Mouse (Mus musculus) MEL (cell line): ENCODE results near the gene Cbfa2t2. TPM values are rescaled to one million over a fixed set of nuclear protein-coding genes. Genes with fewer than 3 reads are reported as not detected.

Experiments
- DNase-seq: peaks from one replicate; pipeline ENCODE4 v3.0.0; 2011; ENCODE audit warnings: low read depth, low spot score
- H3K27ac ChIP-seq: 2 replicates; pipeline ENCODE4 v1.5.1; 2012; ENCODE audit warnings: low read depth, mild to moderate bottlenecking, control low read depth, low read length, moderate library complexity; ENCODE audit not compliant: control insufficient read depth
- H3K27me3 ChIP-seq, 2 experiments: fragments of 150-350 bp in 1 of 2; sonication (generic) in 1 of 2; 2 replicates each; pipeline ENCODE4 v1.6.1; 2012; ENCODE audit warnings: low read length in 2 of 2, mild to moderate bottlenecking in 2 of 2, improper control_type of control experiment in 1 of 2, moderate library complexity in 1 of 2; ENCODE audit not compliant: insufficient read depth in 2 of 2, control insufficient read depth in 1 of 2
- H3K36me3 ChIP-seq, 2 experiments: 2 replicates each; pipeline ENCODE4 v1.6.1; 2012 to 2014; ENCODE audit warnings: low read length in 2 of 2, improper control_type of control experiment in 1 of 2, inconsistent platforms in 1 of 2, mild to moderate bottlenecking in 1 of 2; ENCODE audit not compliant: insufficient read depth in 2 of 2, control insufficient read depth in 1 of 2
- H3K4me1 ChIP-seq, 2 experiments: fragments of 150-350 bp in 1 of 2; sonication (generic) in 1 of 2; 2 replicates each; pipeline ENCODE4 v1.6.1; 2012; ENCODE audit warnings: low read length in 2 of 2, improper control_type of control experiment in 1 of 2, mild to moderate bottlenecking in 1 of 2; ENCODE audit not compliant: insufficient read depth in 2 of 2, control insufficient read depth in 1 of 2
- H3K4me3 ChIP-seq, 2 experiments: fragments of 150-350 bp in 1 of 2; sonication (generic) in 1 of 2; 2 replicates each; pipeline ENCODE4 v1.5.1; 2012; ENCODE audit warnings: low read depth in 2 of 2, low read length in 2 of 2, mild to moderate bottlenecking in 2 of 2, moderate library complexity in 2 of 2, control low read depth in 1 of 2, improper control_type of control experiment in 1 of 2; ENCODE audit not compliant: control insufficient read depth in 1 of 2, insufficient read depth in 1 of 2
- H3K79me2 ChIP-seq: 2 replicates; pipeline ENCODE4 v1.6.1; 2012; ENCODE audit warnings: mild to moderate bottlenecking, low read length, moderate library complexity; ENCODE audit not compliant: control insufficient read depth, poor library complexity, insufficient read depth
- H3K9ac ChIP-seq: 2 replicates; pipeline ENCODE4 v1.6.1; 2012; ENCODE audit warnings: low read depth, mild to moderate bottlenecking, control low read depth, low read length, moderate library complexity; ENCODE audit not compliant: control insufficient read depth, poor library complexity, severe bottlenecking
- H3K9me3 ChIP-seq: fragments of 150-350 bp; sonication (generic); replicated peaks from 2 replicates; pipeline ENCODE4 v1.6.1; 2012; ENCODE audit warnings: mild to moderate bottlenecking, low read length, improper control_type of control experiment, moderate library complexity; ENCODE audit not compliant: insufficient read depth
- BHLHE40 ChIP-seq: IDR thresholded peaks from 2 replicates; pipeline ENCODE4 v1.6.1; 2012; ENCODE audit warnings: low read depth, mild to moderate bottlenecking, inconsistent platforms, low read length, improper control_type of control experiment, borderline replicate concordance
- CTCF ChIP-seq, 3 experiments: IDR thresholded peaks in 2 of 3; conservative IDR thresholded peaks in 1 of 3; 2 replicates each; pipeline ENCODE4 v1.5.1; 2011 to 2012; ENCODE audit warnings: low read length in 3 of 3, low read depth in 2 of 3, mild to moderate bottlenecking in 2 of 3, improper control_type of control experiment in 1 of 3, inconsistent platforms in 1 of 3, mixed read lengths in 1 of 3, moderate library complexity in 1 of 3; ENCODE audit not compliant: control insufficient read depth in 1 of 3, insufficient read depth in 1 of 3, poor library complexity in 1 of 3, severe bottlenecking in 1 of 3
- ELF1 ChIP-seq: IDR thresholded peaks from 2 replicates; pipeline ENCODE4 v1.6.1; 2014; ENCODE audit warnings: low read depth, mild to moderate bottlenecking, inconsistent platforms, low read length, improper control_type of control experiment, moderate library complexity
- HCFC1 ChIP-seq: IDR thresholded peaks from 2 replicates; pipeline ENCODE4 v1.6.1; 2012; ENCODE audit warnings: low read depth, mild to moderate bottlenecking, inconsistent platforms, low read length, improper control_type of control experiment, moderate library complexity
- JUND ChIP-seq: IDR thresholded peaks from 2 replicates; pipeline ENCODE4 v1.6.1; 2011; ENCODE audit warnings: low read depth, mild to moderate bottlenecking, improper control_type of control experiment, low read length
- MAFK ChIP-seq: IDR thresholded peaks from 2 replicates; pipeline ENCODE4 v1.6.1; 2011; ENCODE audit warnings: low read depth, mild to moderate bottlenecking, low read length, improper control_type of control experiment, borderline replicate concordance
- MAX ChIP-seq: IDR thresholded peaks from 2 replicates; pipeline ENCODE4 v1.6.1; 2011; ENCODE audit warnings: low read length, improper control_type of control experiment
- MAZ ChIP-seq: IDR thresholded peaks from 2 replicates; pipeline ENCODE4 v1.6.1; 2012; ENCODE audit warnings: low read depth, mild to moderate bottlenecking, inconsistent platforms, low read length, improper control_type of control experiment
- MEF2A ChIP-seq: IDR thresholded peaks from 2 replicates; pipeline ENCODE4 v1.6.1; 2014; ENCODE audit warnings: low read depth, mild to moderate bottlenecking, inconsistent platforms, low read length, improper control_type of control experiment; ENCODE audit not compliant: poor library complexity, insufficient replicate concordance, severe bottlenecking; ENCODE audit errors: extremely low read depth
- MXI1 ChIP-seq: IDR thresholded peaks from 2 replicates; pipeline ENCODE4 v1.6.1; 2011; ENCODE audit warnings: mild to moderate bottlenecking, low read depth, low read length, improper control_type of control experiment
- MYC ChIP-seq: IDR thresholded peaks from 2 replicates; pipeline ENCODE4 v1.6.1; 2011; ENCODE audit warnings: low read depth, mild to moderate bottlenecking, low read length, improper control_type of control experiment, moderate library complexity
- NELFE ChIP-seq: IDR thresholded peaks from 2 replicates; pipeline ENCODE4 v1.6.1; 2011; ENCODE audit warnings: low read depth, low read length, improper control_type of control experiment
- POLR2AphosphoS5 ChIP-seq: IDR thresholded peaks from 2 replicates; pipeline ENCODE4 v1.6.1; 2012; ENCODE audit warnings: low read depth, borderline replicate concordance, mild to moderate bottlenecking, inconsistent platforms, low read length, moderate library complexity, mixed read lengths
- RAD21 ChIP-seq: IDR thresholded peaks from 2 replicates; pipeline ENCODE4 v1.6.1; 2011; ENCODE audit warnings: mild to moderate bottlenecking, low read depth, low read length, improper control_type of control experiment
- RCOR1 ChIP-seq: IDR thresholded peaks from 2 replicates; pipeline ENCODE4 v1.6.1; 2012; ENCODE audit warnings: low read depth, mild to moderate bottlenecking, inconsistent platforms, low read length, improper control_type of control experiment
- TBP ChIP-seq: IDR thresholded peaks from 2 replicates; pipeline ENCODE4 v1.8.0; 2011; ENCODE audit warnings: low read depth, low read length, improper control_type of control experiment
- UBTF ChIP-seq: IDR thresholded peaks from 2 replicates; pipeline ENCODE4 v1.6.1; 2012; ENCODE audit warnings: low read depth, mild to moderate bottlenecking, inconsistent platforms, low read length, improper control_type of control experiment, moderate library complexity, borderline replicate concordance; ENCODE audit not compliant: insufficient read depth
- USF2 ChIP-seq, 2 experiments: IDR thresholded peaks; 2 replicates each; pipeline ENCODE4 v1.6.1; 2011 to 2012; ENCODE audit warnings: improper control_type of control experiment in 2 of 2, low read length in 2 of 2, borderline replicate concordance in 1 of 2, inconsistent platforms in 1 of 2, low read depth in 1 of 2, mild to moderate bottlenecking in 1 of 2; ENCODE audit not compliant: insufficient read depth in 1 of 2
- ZKSCAN1 ChIP-seq: IDR thresholded peaks from 2 replicates; pipeline ENCODE4 v1.6.1; 2012; ENCODE audit warnings: low read depth, mild to moderate bottlenecking, inconsistent platforms, low read length, improper control_type of control experiment, moderate library complexity
- ZMIZ1 ChIP-seq: IDR thresholded peaks from 2 replicates; pipeline ENCODE4 v1.6.1; 2012; ENCODE audit warnings: low read depth, mild to moderate bottlenecking, inconsistent platforms, low read length, improper control_type of control experiment, moderate library complexity
- polyA plus RNA-seq, 2 experiments: library from polyadenylated mRNA; stranded (reverse) in 1 of 2; unstranded in 1 of 2; fragments of >175 nt in 1 of 2; fragments of >200 nt in 1 of 2; gene quantifications; 2 replicates each; pipeline versions ENCODE4 v1.2.1 to v1.2.4; 2012; ENCODE audit warnings: low replicate concordance in 2 of 2, low read depth in 1 of 2; ENCODE audit not compliant: insufficient read length in 2 of 2, insufficient read depth in 1 of 2, missing spikeins in 1 of 2
- total RNA-seq: library from RNA; depleted of rRNA; stranded (reverse); fragments of 300-350 nt; gene quantifications from 2 replicates; pipeline ENCODE4 v1.2.3, GENCODE M21; 2012

The Cbfa2t2 gene
- total and polyA plus RNA-seq, 3 experiments: 5.9 to 23.1 TPM; not detected in 1

DNA sequence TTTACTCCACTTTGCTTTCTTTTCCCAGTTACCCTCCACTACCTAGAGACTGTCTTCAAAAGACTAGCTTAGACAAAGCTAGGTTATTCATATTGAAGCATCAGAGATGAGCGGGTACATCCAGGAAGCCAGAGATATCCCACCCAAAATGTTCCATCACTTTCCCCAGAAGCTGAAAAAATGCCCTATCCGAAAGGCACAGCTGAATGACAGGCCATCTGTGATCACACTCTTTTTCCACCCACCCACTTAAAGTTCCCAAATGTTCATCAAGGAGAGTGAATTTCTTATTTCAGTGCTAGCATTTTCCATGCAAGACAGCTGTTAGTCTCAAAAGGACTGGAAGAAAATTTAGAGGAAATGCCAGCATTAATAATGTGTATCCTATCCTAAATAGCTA is 89.0 kb downstream of the Cbfa2t2 start:
- Histone ChIP-seq H3K36me3 (peaks cover 2 to 19% of the 10 kb centered on the region in 2 experiments), H3K9me3 (no peaks in the 10 kb centered on the region), H3K79me2 (no peaks in the 10 kb centered on the region), H3K27me3 (no peaks in the 10 kb centered on the region), H3K27ac (no peak overlapping the region), H3K4me1 (peaks cover 4 to 14% of the 10 kb centered on the region in 2 experiments), H3K9ac (no peak overlapping the region), H3K4me3 (no peak overlapping the region)
- DNase-seq: no peak
- TF ChIP-seq MXI1 (no peak), UBTF (no peak)

- peaks cover 10 to 15% of the 10 kb centered on the region in 2 experiments for H3K36me3 ChIP-seq
- TF ChIP-seq RCOR1 (no peak), MXI1 (no peak), POLR2AphosphoS5 (no peak), BHLHE40 (no peak), RAD21 (no peak), MAZ (no peak), CTCF (IDR thresholded peaks at IDR 0.05 in 2 of 3, conservative IDR thresholded peaks at IDR 0.05 in 1 of 3; ENCODE audit: control insufficient read depth in 1 of 3, insufficient read depth in 1 of 3, low read depth in 2 of 3, low read length in 3 of 3, poor library complexity in 1 of 3, severe bottlenecking in 1 of 3) (no peak), MAX (no peak), ZKSCAN1 (no peak), USF2 (IDR thresholded peaks at IDR 0.05; ENCODE audit: borderline replicate concordance in 1 of 2, insufficient read depth in 1 of 2, low read depth in 1 of 2, low read length in 2 of 2) (no peak), MEF2A (no peak), TBP (no peak), JUND (no peak), MYC (no peak), MAFK (no peak), HCFC1 (no peak), ELF1 (no peak), NELFE (no peak), ZMIZ1 (no peak), UBTF (no peak)
- no peak overlapping the region for H3K27ac ChIP-seq
- H3K4me3 ChIP-seq: no peak overlapping the region
- H3K27me3 ChIP-seq: no peaks in the 10 kb centered on the region
- no peak overlapping the region for H3K9ac ChIP-seq
- H3K4me1 ChIP-seq: peaks cover 4 to 12% of the 10 kb centered on the region in 2 experiments
- no peak for DNase-seq
- no peaks in the 10 kb centered on the region for H3K79me2 ChIP-seq
- no peaks in the 10 kb centered on the region for H3K9me3 ChIP-seq
Measured at GRCm38 (mm10) chr2:154526531-154526930, 90.2 kb downstream of the Cbfa2t2 start.
